Mouse (Mus musculus) bone marrow, adult 2 months (tissue): Measurements from ENCODE around the gene Hamp.

Experiments
- CTCF ChIP-seq: fragments of 200-500 bp; IDR thresholded peaks from 2 replicates; pipeline ENCODE4 v1.5.1; 2011; ENCODE audit warnings: low read length, control low read depth; ENCODE audit not compliant: control insufficient read depth, insufficient read depth
- POLR2A ChIP-seq: fragments of 200-500 bp; IDR thresholded peaks from 2 replicates; pipeline ENCODE4 v1.6.1; 2011; ENCODE audit warnings: low read depth, mild to moderate bottlenecking, control low read depth, low read length, borderline replicate concordance; ENCODE audit not compliant: control insufficient read depth

DNA sequence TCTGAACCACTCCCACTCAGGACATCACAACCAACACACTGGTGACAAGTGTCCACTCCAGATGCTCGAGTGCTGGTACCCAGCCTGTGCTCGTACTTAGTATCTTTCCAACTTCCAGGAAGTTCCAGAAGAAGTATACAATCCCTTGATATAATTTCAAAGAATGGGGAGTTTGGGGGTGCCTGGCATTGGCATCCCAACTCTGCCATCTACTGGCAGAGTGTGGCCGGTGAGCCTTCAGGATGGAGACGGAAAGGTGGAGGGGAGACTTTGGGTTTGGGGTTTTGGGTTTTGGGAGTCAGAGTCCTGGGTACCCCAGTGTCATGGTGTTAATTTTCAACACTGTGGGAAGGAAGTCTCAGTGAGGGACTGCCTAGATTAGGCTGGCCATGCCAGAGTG, 39.8 kb downstream of the Hamp start:
- TF ChIP-seq CTCF: peak; percentile 69
- TF ChIP-seq POLR2A: no peak
